Mouse (Mus musculus) limb, embryonic 11.5 days (tissue): ENCODE results near the gene Krt42. TPM values are rescaled to one million over a fixed set of nuclear protein-coding genes. Genes with fewer than 3 reads are reported as not detected.
"Not testable (repeated sequence)": the region's sequence is repeated elsewhere in the genome, so short reads cannot be mapped to it uniquely, and the experiment has no call there.

Source experiments
- ATAC-seq: fragments of 200-750 bp; cut with Nextera tagmentation; 2 replicates; pipeline ENCODE4 v1.8.0; 2017; ENCODE audit warnings: low read depth; ENCODE audit not compliant: insufficient number of reproducible peaks, low FRiP score, low TSS enrichment
- DNase-seq: peaks from one replicate; pipeline ENCODE4 v3.0.0-alpha.2; 2015; ENCODE audit warnings: low spot score
- H3K27ac ChIP-seq: fragments of 300-500 bp; sonication (generic); replicated peaks from 2 replicates; pipeline ENCODE4 v1.5.1; 2014; ENCODE audit warnings: low read depth, mild to moderate bottlenecking, low read length
- H3K27me3 ChIP-seq: fragments of 300-500 bp; sonication (generic); 2 replicates; pipeline ENCODE4 v1.6.1; 2014; ENCODE audit warnings: mild to moderate bottlenecking, low read length, mixed read lengths; ENCODE audit not compliant: control insufficient read depth, insufficient read depth
- H3K36me3 ChIP-seq: fragments of 300-500 bp; sonication (generic); 2 replicates; pipeline ENCODE4 v1.6.1; 2014; ENCODE audit warnings: mild to moderate bottlenecking, low read length, moderate library complexity, mixed read lengths; ENCODE audit not compliant: control insufficient read depth, insufficient read depth
- H3K4me1 ChIP-seq: fragments of 300-500 bp; sonication (generic); 2 replicates; pipeline ENCODE4 v1.6.1; 2014; ENCODE audit warnings: low read length, mixed read lengths; ENCODE audit not compliant: control insufficient read depth, insufficient read depth
- H3K4me2 ChIP-seq: fragments of 300-500 bp; sonication (generic); 2 replicates; pipeline ENCODE4 v1.6.1; 2014; ENCODE audit warnings: low read depth, mild to moderate bottlenecking, moderate library complexity; ENCODE audit not compliant: severe bottlenecking
- H3K4me3 ChIP-seq: fragments of 300-500 bp; sonication (generic); 2 replicates; pipeline ENCODE4 v1.5.1; 2014; ENCODE audit warnings: low read depth, low read length
- H3K9ac ChIP-seq: fragments of 300-500 bp; sonication (generic); 2 replicates; pipeline ENCODE4 v1.6.1; 2014; ENCODE audit warnings: mild to moderate bottlenecking, low read length
- H3K9me3 ChIP-seq: fragments of 300-500 bp; sonication (generic); 2 replicates; pipeline ENCODE4 v1.6.1; 2016; ENCODE audit warnings: low read length; ENCODE audit not compliant: control insufficient read depth
- WGBS: fragments of 180-500 bp; shearing (Covaris S2); extraction: QIAGEN DNeasy Blood & Tissue Kit; methylation state at CpG from one replicate; pipeline ENCODE4 v1.1.7; 2014; 5-methylcytosine and 5-hydroxymethylcytosine counted together
- polyA plus RNA-seq: library from polyadenylated mRNA; unstranded; fragments of >200 nt; fragmentation: Nextera tagmentation; extraction: Ambion mirVana; gene quantifications from 2 replicates; pipeline ENCODE4 v1.2.1, GENCODE M21; 2014

Gene Krt42
- polyA plus RNA-seq, 1 experiment from 2014 or later: 0.09 TPM

DNA sequence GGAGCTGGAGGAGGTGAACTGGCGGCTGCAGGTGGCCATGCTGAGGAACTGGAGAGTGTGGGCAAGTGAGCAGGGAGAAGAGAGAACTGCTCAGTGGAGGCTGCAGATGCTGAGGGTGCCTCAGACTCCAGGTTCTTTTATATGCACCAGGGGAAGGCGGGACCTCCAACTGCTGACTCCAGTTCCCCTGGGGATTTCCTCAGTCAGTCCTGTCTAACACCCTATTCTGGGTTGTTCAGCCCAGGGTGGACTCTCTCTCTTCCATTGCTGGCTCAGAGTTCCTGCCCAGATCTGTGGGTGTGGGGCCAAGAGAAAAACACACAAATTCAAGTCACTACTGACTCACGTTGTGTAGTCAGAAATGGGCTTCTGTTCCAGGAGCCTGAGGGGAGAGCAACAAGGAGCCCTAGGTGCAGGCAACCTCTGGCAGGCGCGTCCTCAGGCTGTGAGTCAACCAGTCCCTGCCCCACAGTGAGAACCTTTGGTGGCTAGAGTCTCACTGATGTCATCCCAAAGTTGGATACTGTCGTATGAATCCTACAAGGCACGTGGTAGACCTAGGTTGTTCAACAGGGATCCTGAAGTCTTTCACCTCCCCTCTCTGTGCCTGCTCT is 20.7 kb downstream of the Krt42 start, which contains the start of gene Krt16:
Krt16 (minus strand) TSS at position 51 of the 614 bp plus-strand sequence.
- no peaks in the 10 kb centered on the region for H3K36me3 ChIP-seq
- H3K4me1 ChIP-seq: no peaks in the 10 kb centered on the region
- 81% methylated on average over 7 of the region's 7 CpGs for WGBS
- no peak for DNase-seq
- H3K9me3 ChIP-seq: no peaks in the 10 kb centered on the region
- no peak within 1 kb of the TSS for H3K4me2 ChIP-seq
- ATAC-seq: no peak
- H3K9ac ChIP-seq: no peak within 1 kb of the TSS
- no peak within 1 kb of the TSS for H3K4me3 ChIP-seq
- H3K27ac ChIP-seq: no peak within 1 kb of the TSS
- no peaks in the 10 kb centered on the region for H3K27me3 ChIP-seq

DNA sequence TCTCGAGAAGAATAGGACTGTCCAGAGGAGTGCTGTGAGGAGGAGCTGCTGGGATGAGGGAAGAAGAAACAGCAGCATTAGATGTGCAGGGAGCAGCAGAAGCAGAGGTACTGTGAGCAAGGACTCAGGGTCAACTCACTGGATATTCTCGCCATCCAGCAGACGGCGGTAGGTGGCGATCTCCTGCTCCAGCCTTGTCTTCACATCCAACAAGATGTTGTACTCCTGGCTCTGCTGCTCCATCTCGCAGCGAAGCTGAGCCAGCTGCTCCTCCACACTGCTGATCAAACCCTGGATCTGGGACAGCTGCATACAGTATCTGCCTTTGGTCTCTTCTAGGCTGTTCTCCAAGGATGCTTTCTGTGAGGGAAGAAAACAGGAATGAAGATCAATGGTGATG is 23.2 kb downstream of the Krt42 start:
- 65% methylated on average over 7 of the region's 7 CpGs for WGBS
- H3K4me2 ChIP-seq, DNase-seq, H3K4me3 ChIP-seq, H3K27me3 ChIP-seq, ATAC-seq, H3K27ac ChIP-seq, H3K36me3 ChIP-seq, H3K9me3 ChIP-seq, H3K4me1 ChIP-seq, H3K9ac ChIP-seq: not testable (repeated sequence)

DNA sequence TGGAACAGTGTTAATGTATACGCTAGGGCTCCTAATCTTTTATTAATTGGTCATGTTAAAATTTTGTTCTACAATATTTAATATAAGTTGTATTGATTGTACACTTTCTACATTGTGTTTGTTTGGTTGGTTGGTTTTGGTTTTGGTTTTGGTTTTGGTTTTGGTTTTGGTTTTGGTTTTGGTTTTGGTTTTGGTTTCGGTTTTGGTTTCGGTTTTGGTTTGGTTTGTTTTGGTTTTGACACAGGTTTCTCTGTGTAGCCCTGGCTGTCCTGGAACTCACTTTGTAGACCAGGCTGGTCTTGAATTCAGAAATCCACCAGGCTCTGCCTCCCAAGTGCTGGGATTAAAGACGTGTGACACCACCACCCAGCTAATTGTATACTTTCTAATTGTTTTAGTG is 29.4 kb downstream of the Krt42 start:
- WGBS: 89% methylated on average over 4 of the region's 4 CpGs
- H3K36me3 ChIP-seq, H3K9me3 ChIP-seq, ATAC-seq, DNase-seq, H3K27me3 ChIP-seq, H3K4me1 ChIP-seq, H3K4me3 ChIP-seq, H3K9ac ChIP-seq, H3K27ac ChIP-seq, H3K4me2 ChIP-seq: not testable (repeated sequence)

DNA sequence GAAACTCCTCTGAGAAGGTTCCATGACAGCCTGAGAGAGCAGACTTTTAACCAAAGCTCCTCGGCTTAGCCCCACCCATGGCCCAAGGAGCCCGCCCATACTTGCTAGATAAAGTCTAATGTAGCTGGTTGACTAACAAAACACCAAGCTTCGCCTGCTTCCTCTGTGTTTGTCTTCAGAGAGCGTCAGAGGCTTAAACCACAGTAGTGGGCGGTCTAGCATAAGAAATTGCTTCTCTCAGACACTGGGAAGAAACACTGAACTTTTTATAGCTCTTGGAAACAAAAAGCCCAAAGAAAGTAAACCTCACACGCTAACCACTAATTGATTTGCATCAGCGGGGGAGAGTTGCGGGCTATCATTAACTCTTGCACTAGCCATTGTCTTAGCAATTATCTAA is 47.9 kb downstream of the Krt42 start:
- no peak for DNase-seq
- H3K9ac ChIP-seq: no peak overlapping the region
- H3K4me1 ChIP-seq: no peaks in the 10 kb centered on the region
- no peak overlapping the region for H3K4me3 ChIP-seq
- ATAC-seq: no peak
- H3K36me3 ChIP-seq: no peaks in the 10 kb centered on the region
- H3K27me3 ChIP-seq: no peaks in the 10 kb centered on the region
- H3K4me2 ChIP-seq: no peak overlapping the region
- no peaks in the 10 kb centered on the region for H3K9me3 ChIP-seq
- H3K27ac ChIP-seq: no peak overlapping the region
- WGBS: 76% methylated on average over 8 of the region's 8 CpGs

DNA sequence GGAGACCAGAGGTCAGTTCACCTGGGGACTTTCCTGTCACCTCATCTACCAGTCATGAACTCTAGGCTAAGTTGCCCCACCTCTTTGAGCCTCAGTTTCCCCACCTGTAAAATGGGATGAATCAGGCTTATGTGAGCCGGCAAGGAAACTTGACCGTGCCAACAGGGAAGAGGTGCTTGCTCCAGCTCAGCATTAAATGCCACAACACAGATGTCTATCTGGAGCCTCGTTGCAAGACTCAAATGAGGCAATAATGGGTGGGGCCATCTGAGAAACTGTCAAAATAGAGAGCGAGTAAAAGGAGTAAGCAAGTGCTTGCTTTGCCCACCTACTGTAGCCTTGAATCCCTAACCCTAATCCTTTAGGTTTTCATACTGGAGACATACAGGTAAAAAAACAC is 50.4 kb downstream of the Krt42 start:
- WGBS: 81% methylated on average over 4 of the region's 4 CpGs
- no peaks in the 10 kb centered on the region for H3K36me3 ChIP-seq

More for the DNA sequence above, 50.4 kb downstream of the Krt42 start:
- H3K4me1 ChIP-seq: no peaks in the 10 kb centered on the region
- H3K27me3 ChIP-seq: no peaks in the 10 kb centered on the region
- no peak for ATAC-seq
- no peak overlapping the region for H3K9ac ChIP-seq
- H3K4me3 ChIP-seq: no peak overlapping the region
- H3K9me3 ChIP-seq: no peaks in the 10 kb centered on the region
- DNase-seq: no peak
- H3K4me2 ChIP-seq: no peak overlapping the region
- no peak overlapping the region for H3K27ac ChIP-seq

Other genes starting within 250 kb of the Krt42 start
- 0.15 and 0.16 TPM in 2 replicates for gene Krt33b, start 240.0 kb downstream of the Krt42 start, polyA plus RNA-seq
- not detected in 2 replicates for gene Krt34, start 228.3 kb downstream of the Krt42 start, polyA plus RNA-seq
- not detected in 2 replicates for gene Krt31, start 219.3 kb downstream of the Krt42 start, polyA plus RNA-seq
- gene Krt32, start 181.6 kb downstream of the Krt42 start, polyA plus RNA-seq: not detected in 2 replicates
- gene Krt35, start 173.6 kb downstream of the Krt42 start, polyA plus RNA-seq: 0.11 TPM in 1 of 2 replicates, not detected in the other
- 0.08 and 0.11 TPM in 2 replicates for gene Krt36, start 164.2 kb downstream of the Krt42 start, polyA plus RNA-seq
- gene Krt13, start 148.3 kb downstream of the Krt42 start, polyA plus RNA-seq: not detected in 2 replicates
- gene Krt15, start 133.9 kb downstream of the Krt42 start, polyA plus RNA-seq: 3.4 and 6.7 TPM in 2 replicates
- gene Krt19, start 121.2 kb downstream of the Krt42 start, polyA plus RNA-seq: 6.4 and 8.0 TPM in 2 replicates
- gene Krt9, start 76.6 kb downstream of the Krt42 start, polyA plus RNA-seq: 0.07 and 0.09 TPM in 2 replicates
- gene Krt14, start 62.3 kb downstream of the Krt42 start, polyA plus RNA-seq: 47.5 and 49.6 TPM in 2 replicates
- gene Krt16, start 21.0 kb downstream of the Krt42 start, polyA plus RNA-seq: not detected in 2 replicates
- 11.2 and 11.6 TPM in 2 replicates for gene Krt17, start 8.8 kb downstream of the Krt42 start, polyA plus RNA-seq
- gene Eif1, start 50.0 kb upstream of the Krt42 start, polyA plus RNA-seq: 1,608 and 1,642 TPM in 2 replicates
- gene Gast, start 64.5 kb upstream of the Krt42 start, polyA plus RNA-seq: not detected in 2 replicates
- 0.38 and 0.39 TPM in 2 replicates for gene Hap1, start 86.3 kb upstream of the Krt42 start, polyA plus RNA-seq
- 29.8 and 32.3 TPM in 2 replicates for gene Jup, start 127.9 kb upstream of the Krt42 start, polyA plus RNA-seq
- gene P3h4, start 145.0 kb upstream of the Krt42 start, polyA plus RNA-seq: 36.7 and 40.2 TPM in 2 replicates
- 81.3 and 85.4 TPM in 2 replicates for gene Fkbp10, start 145.8 kb upstream of the Krt42 start, polyA plus RNA-seq
- gene Nt5c3b, start 171.9 kb upstream of the Krt42 start, polyA plus RNA-seq: 157 and 160 TPM in 2 replicates
- gene Klhl10, start 172.0 kb upstream of the Krt42 start, polyA plus RNA-seq: 0.93 and 1.0 TPM in 2 replicates
- gene Klhl11, start 202.9 kb upstream of the Krt42 start, polyA plus RNA-seq: 13.8 and 15.7 TPM in 2 replicates